Mouse (Mus musculus) heart, postnatal 0 days (tissue): ENCODE measurements at regions not wholly inside any gene's neighbourhood (a gene's known extent, or its start where the extent isn't known, plus 50 kb on each side); places are given as distances from the start of the nearest gene placed in this dataset.

Experiments used
- ATAC-seq: fragments of 200-750 bp; cut with Nextera tagmentation; 2 replicates; pipeline ENCODE4 v1.8.0; 2017; ENCODE audit warnings: low read depth, moderate number of reproducible peaks, moderate library complexity; ENCODE audit not compliant: insufficient read depth
- DNase-seq: peaks from one replicate; pipeline ENCODE4 v3.0.0-alpha.2; 2016; ENCODE audit warnings: low spot score
- H3K27ac ChIP-seq: fragments of 300-500 bp; sonication (generic); 2 replicates; pipeline ENCODE4 v1.5.1; 2014; ENCODE audit warnings: low read depth, mild to moderate bottlenecking
- H3K27me3 ChIP-seq: fragments of 300-500 bp; sonication (generic); 2 replicates; pipeline ENCODE4 v1.6.1; 2014; ENCODE audit warnings: low read length, mixed read lengths; ENCODE audit not compliant: control insufficient read depth, insufficient read depth
- H3K36me3 ChIP-seq: fragments of 300-500 bp; sonication (generic); replicated peaks from 2 replicates; pipeline ENCODE4 v1.6.1; 2014; ENCODE audit warnings: low read length, mixed read lengths; ENCODE audit not compliant: control insufficient read depth, insufficient read depth
- H3K4me1 ChIP-seq: fragments of 300-500 bp; sonication (generic); 2 replicates; pipeline ENCODE4 v1.6.1; 2014; ENCODE audit warnings: antibody characterized with exemption; ENCODE audit not compliant: control insufficient read depth, insufficient read depth
- H3K4me2 ChIP-seq: fragments of 300-500 bp; sonication (generic); 2 replicates; pipeline ENCODE4 v1.6.1; 2014; ENCODE audit warnings: low read depth, mild to moderate bottlenecking, low read length, moderate library complexity
- H3K4me3 ChIP-seq: fragments of 300-500 bp; sonication (generic); 2 replicates; pipeline ENCODE4 v1.5.1; 2014; ENCODE audit warnings: low read depth, low read length
- H3K9ac ChIP-seq: fragments of 300-500 bp; sonication (generic); replicated peaks from 2 replicates; pipeline ENCODE4 v1.6.1; 2014; ENCODE audit warnings: low read depth, low read length, mixed read lengths
- H3K9me3 ChIP-seq: fragments of 300-500 bp; sonication (generic); replicated peaks from 2 replicates; pipeline ENCODE4 v1.6.1; 2016; ENCODE audit warnings: low read length; ENCODE audit not compliant: control insufficient read depth
- CTCF ChIP-seq: IDR thresholded peaks from 2 replicates; pipeline ENCODE4 v1.5.1; 2016; ENCODE audit warnings: antibody characterized with exemption, control low read depth, low read depth
- EP300 ChIP-seq: IDR thresholded peaks from 2 replicates; pipeline ENCODE4 v1.6.1; 2016; ENCODE audit warnings: antibody characterized with exemption, low read depth
- WGBS: fragments of 180-500 bp; shearing (Covaris S2); extraction: QIAGEN DNeasy Blood & Tissue Kit; methylation state at CpG from one replicate; pipeline ENCODE4 v1.1.7; 2014; 5-methylcytosine and 5-hydroxymethylcytosine counted together

GRCm38 (mm10) chr2:51321676-51322075 lies 172.8 kb upstream of the Rnd3 start:
- no peaks in the 10 kb centered on the region for H3K4me1 ChIP-seq
- no peaks in the 10 kb centered on the region for H3K36me3 ChIP-seq
- no peak overlapping the region for H3K4me3 ChIP-seq
- no peak overlapping the region for H3K4me2 ChIP-seq
- H3K27ac ChIP-seq: no peak overlapping the region
- WGBS: 47% methylated on average over 5 of the region's 5 CpGs
- ATAC-seq: no peak
- no peaks in the 10 kb centered on the region for H3K9me3 ChIP-seq
- TF ChIP-seq EP300: no peak
- TF ChIP-seq CTCF: no peak
- DNase-seq: no peak
- H3K9ac ChIP-seq: no peak overlapping the region
- H3K27me3 ChIP-seq: no peaks in the 10 kb centered on the region

- ATAC-seq (no peak), DNase-seq (no peak)
- Histone ChIP-seq H3K4me1 (no peaks in the 10 kb centered on the region), H3K9me3 (no peaks in the 10 kb centered on the region), H3K4me2 (no peak overlapping the region), H3K27ac (no peak overlapping the region), H3K9ac (no peak overlapping the region), H3K4me3 (no peak overlapping the region), H3K27me3 (no peaks in the 10 kb centered on the region), H3K36me3 (no peaks in the 10 kb centered on the region)
- WGBS: 80% methylated on average over 8 of the region's 8 CpGs
- no peak for TF ChIP-seq EP300
- TF ChIP-seq CTCF: no peak
Measured at GRCm38 (mm10) chr2:51316452-51316851, 167.5 kb upstream of the Rnd3 start.

GRCm38 (mm10) chr2:51313414-51313813 lies 164.5 kb upstream of the Rnd3 start:
- DNase-seq: no peak
- no peak overlapping the region for H3K4me2 ChIP-seq
- no peak for ATAC-seq
- no peaks in the 10 kb centered on the region for H3K36me3 ChIP-seq
- H3K9me3 ChIP-seq: no peaks in the 10 kb centered on the region
- 87% methylated on average over 4 of the region's 4 CpGs for WGBS
- H3K27ac ChIP-seq: no peak overlapping the region
- TF ChIP-seq EP300: no peak
- no peak for TF ChIP-seq CTCF
- no peak overlapping the region for H3K9ac ChIP-seq
- no peak overlapping the region for H3K4me3 ChIP-seq
- H3K4me1 ChIP-seq: no peaks in the 10 kb centered on the region
- no peaks in the 10 kb centered on the region for H3K27me3 ChIP-seq

GRCm38 (mm10) chr2:51306257-51306656 lies 157.3 kb upstream of the Rnd3 start:
- no peaks in the 10 kb centered on the region for H3K36me3 ChIP-seq
- H3K27me3 ChIP-seq: no peaks in the 10 kb centered on the region
- no peak overlapping the region for H3K4me2 ChIP-seq
- TF ChIP-seq CTCF (no peak), EP300 (no peak)
- DNase-seq (no peak), ATAC-seq (no peak)
- no peaks in the 10 kb centered on the region; the same call in 1 of the 2 replicates for H3K4me1 ChIP-seq
- H3K9ac ChIP-seq: no peak overlapping the region
- no peaks in the 10 kb centered on the region for H3K9me3 ChIP-seq
- 79% methylated on average over 1 of the region's 1 CpGs for WGBS
- no peak overlapping the region for H3K4me3 ChIP-seq
- no peak overlapping the region for H3K27ac ChIP-seq

- peak; percentile 61 for DNase-seq
- Histone ChIP-seq H3K9ac (no peak overlapping the region), H3K4me1 (no peaks in the 10 kb centered on the region; the same call in 1 of the 2 replicates), H3K27me3 (no peaks in the 10 kb centered on the region), H3K36me3 (no peaks in the 10 kb centered on the region), H3K27ac (0 out of 2 replicates have a peak overlapping the region, but pooled peaks have one; percentile 40), H3K9me3 (no peaks in the 10 kb centered on the region), H3K4me2 (no peak overlapping the region), H3K4me3 (no peak overlapping the region)
- peak; percentile 45 for TF ChIP-seq CTCF
- TF ChIP-seq EP300: no peak
- WGBS: 29% methylated on average over 6 of the region's 6 CpGs
- peak; percentile 77 for ATAC-seq
Measured at GRCm38 (mm10) chr2:51305411-51305810, 156.5 kb upstream of the Rnd3 start.

GRCm38 (mm10) chr2:51304694-51305093 lies 155.8 kb upstream of the Rnd3 start:
- no peaks in the 10 kb centered on the region; the same call in 1 of the 2 replicates for H3K4me1 ChIP-seq
- 54% methylated on average over 6 of the region's 6 CpGs for WGBS
- H3K4me2 ChIP-seq: no peak overlapping the region
- TF ChIP-seq EP300 (no peak), CTCF (no peak)
- H3K36me3 ChIP-seq: no peaks in the 10 kb centered on the region
- H3K9ac ChIP-seq: no peak overlapping the region
- ATAC-seq: no peak
- peak overlapping the region; percentile 52 for H3K27ac ChIP-seq
- no peaks in the 10 kb centered on the region for H3K9me3 ChIP-seq
- H3K27me3 ChIP-seq: no peaks in the 10 kb centered on the region
- no peak for DNase-seq
- no peak overlapping the region for H3K4me3 ChIP-seq
